Mouse (Mus musculus) T-helper 1 cell (primary cell): ENCODE measurements around the gene Hectd3.

Experiments used
- in situ Hi-C: fragments of 300-600 bp; cut with MboI, MseI; formaldehyde crosslinking; loops from one replicate; pipeline ENCODE4 v1.15.1; 2025; ENCODE audit warnings: high pct_unique_total_duplicates

The Hectd3 gene

GRCm38 (mm10) chr4:116995131-116995797 is at the start of gene Hectd3:
Gene Hectd3 (plus strand): TSS chr4:116995317.
- in situ Hi-C loops = loop anchor here (5.0 to 10.0 kb wide), 3 partner anchors 102 to 290 kb away; partner anchors contain the start of genes Ccdc163, Hpdl, Mmachc and Ptch2

GRCm38 (mm10) chr4:116951642-116952041 is 43.5 kb upstream of the Hectd3 start:
- in situ Hi-C loops = no loop called here

GRCm38 (mm10) chr4:116954951-116955350 is 40.2 kb upstream of the Hectd3 start:
- in situ Hi-C loops = no loop called here

- in situ Hi-C loops = no loop called here
Measured at GRCm38 (mm10) chr4:116976503-116976902, 18.6 kb upstream of the Hectd3 start.

GRCm38 (mm10) chr4:116985681-116986080 is 9.4 kb upstream of the Hectd3 start:
- in situ Hi-C loops = no loop called here

- in situ Hi-C loops = no loop called here
Measured at GRCm38 (mm10) chr4:116986400-116987121, 8.6 kb upstream of the Hectd3 start.

GRCm38 (mm10) chr4:116987122-116987456 is 8.0 kb upstream of the Hectd3 start:
- in situ Hi-C loops = no loop called here

- in situ Hi-C loops = loop anchor here (10.0 kb wide), 1 partner anchor 285 kb away; the partner anchor contains the start of genes Ccdc163 and Mmachc
Measured at GRCm38 (mm10) chr4:116989731-116990130, 5.4 kb upstream of the Hectd3 start.

- in situ Hi-C loops = loop anchor here (10.0 kb wide), 1 partner anchor 287 kb away; the partner anchor contains the start of genes Ccdc163 and Mmachc
Measured at GRCm38 (mm10) chr4:116991366-116991765, 3.8 kb upstream of the Hectd3 start.

- in situ Hi-C loops = loop anchor here (10.0 kb wide), 1 partner anchor 289 kb away; the partner anchor contains the start of genes Ccdc163 and Mmachc
Measured at GRCm38 (mm10) chr4:116993672-116994621, 1.2 kb upstream of the Hectd3 start, which contains the start of gene Urod. Gene Urod (minus strand): TSS chr4:116994413.

- in situ Hi-C loops = loop anchor here (5.0 to 10.0 kb wide), 3 partner anchors 102 to 291 kb away; partner anchors contain the start of genes Ccdc163, Hpdl, Mmachc and Ptch2
Measured at GRCm38 (mm10) chr4:116995798-116996135, 650 bp downstream of the Hectd3 start.

GRCm38 (mm10) chr4:116999513-117000154 is 4.5 kb downstream of the Hectd3 start:
- in situ Hi-C loops = loop anchor here (5.0 to 10.0 kb wide), 3 partner anchors 98 to 295 kb away; partner anchors contain the start of genes Ccdc163, Hpdl, Mmachc and Ptch2

- in situ Hi-C loops = no loop called here
Measured at GRCm38 (mm10) chr4:117001957-117002356, 6.8 kb downstream of the Hectd3 start.

- in situ Hi-C loops = no loop called here
Measured at GRCm38 (mm10) chr4:117002543-117003521, 7.7 kb downstream of the Hectd3 start.

GRCm38 (mm10) chr4:117004649-117005048 is 9.5 kb downstream of the Hectd3 start:
- in situ Hi-C loops = no loop called here

- in situ Hi-C loops = no loop called here
Measured at GRCm38 (mm10) chr4:117005611-117006400, 10.7 kb downstream of the Hectd3 start.

GRCm38 (mm10) chr4:117007058-117007457 is 11.9 kb downstream of the Hectd3 start:
- in situ Hi-C loops = no loop called here

GRCm38 (mm10) chr4:117010231-117010630 is 15.1 kb downstream of the Hectd3 start:
- in situ Hi-C loops = no loop called here

- in situ Hi-C loops = no loop called here
Measured at GRCm38 (mm10) chr4:117013596-117013995, 18.5 kb downstream of the Hectd3 start.
